Mouse (Mus musculus): ENCODE measurements around the gene Acsbg1. TPM values are rescaled to one million over a fixed set of nuclear protein-coding genes. Genes with fewer than 3 reads are reported as not detected.
"Not testable (repeated sequence)": the region's sequence is repeated elsewhere in the genome, so short reads cannot be mapped to it uniquely, and the experiment has no call there.

The Acsbg1 gene
- polyA plus RNA-seq, 1 experiment from 2014 or later = 0.36 TPM

- 90% methylated on average over 4 of the region's 4 CpGs for WGBS (ENCODE audit: insufficient replicate concordance)
- not testable (repeated sequence) for H3K27ac ChIP-seq (ENCODE audit: low read depth, low read length); H3K4me2 ChIP-seq; H3K9me3 ChIP-seq (replicated peaks; ENCODE audit: control insufficient read depth, low read length); ATAC-seq (replicated peaks; ENCODE audit: insufficient number of reproducible peaks, low FRiP score, low TSS enrichment); H3K9ac ChIP-seq (ENCODE audit: low read depth, low read length); H3K27me3 ChIP-seq (ENCODE audit: control insufficient read depth, insufficient read depth, low read length); H3K4me3 ChIP-seq (ENCODE audit: low read depth, low read length)
- peaks cover 31% of the 10 kb centered on the region for H3K36me3 ChIP-seq (ENCODE audit: control insufficient read depth, insufficient read depth, low read length)
- peaks cover 15% of the 10 kb centered on the region; the same call in 1 of the 2 replicates for H3K4me1 ChIP-seq (ENCODE audit: control insufficient read depth, insufficient read depth, low read length)
Measured at GRCm38 (mm10) chr9:54593652-54594051, 68.0 kb downstream of the Acsbg1 start.

- Histone ChIP-seq H3K4me3 (ENCODE audit: low read depth, low read length) (peak overlapping the region; percentile 98), H3K9ac (ENCODE audit: low read depth, low read length) (peak overlapping the region; percentile 96), H3K4me2 (peak overlapping the region; percentile 75), H3K27ac (ENCODE audit: low read depth, low read length) (no peak overlapping the region), H3K27me3 (ENCODE audit: control insufficient read depth, insufficient read depth, low read length) (no peaks in the 10 kb centered on the region), H3K36me3 (ENCODE audit: control insufficient read depth, insufficient read depth, low read length) (peaks cover 8% of the 10 kb centered on the region), H3K9me3 (replicated peaks; ENCODE audit: control insufficient read depth, low read length) (no peaks in the 10 kb centered on the region), H3K4me1 (ENCODE audit: control insufficient read depth, insufficient read depth, low read length) (peaks cover 11% of the 10 kb centered on the region)
- WGBS (ENCODE audit: insufficient replicate concordance) = 60% methylated on average over 4 of the region's 4 CpGs
- ATAC-seq (replicated peaks; ENCODE audit: insufficient number of reproducible peaks, low FRiP score, low TSS enrichment) = no peak
Measured at GRCm38 (mm10) chr9:54587863-54588262, 73.8 kb downstream of the Acsbg1 start.

- H3K9ac ChIP-seq (ENCODE audit: low read depth, low read length) = peak within 1 kb of the TSS; percentile 96
- peaks cover 4% of the 10 kb centered on the region for H3K36me3 ChIP-seq (ENCODE audit: control insufficient read depth, insufficient read depth, low read length)
- under 1% methylated on average over 59 of the region's 73 CpGs for WGBS (ENCODE audit: insufficient replicate concordance)
- peak; percentile 99 for ATAC-seq (replicated peaks; ENCODE audit: insufficient number of reproducible peaks, low FRiP score, low TSS enrichment)
- peak within 1 kb of the TSS; percentile 76 for H3K27ac ChIP-seq (ENCODE audit: low read depth, low read length)
- H3K4me3 ChIP-seq (ENCODE audit: low read depth, low read length) = peak within 1 kb of the TSS; percentile 98
- peak within 1 kb of the TSS; percentile 75 for H3K4me2 ChIP-seq
- H3K9me3 ChIP-seq (replicated peaks; ENCODE audit: control insufficient read depth, low read length) = no peaks in the 10 kb centered on the region
- peaks cover 11% of the 10 kb centered on the region for H3K4me1 ChIP-seq (ENCODE audit: control insufficient read depth, insufficient read depth, low read length)
- H3K27me3 ChIP-seq (ENCODE audit: control insufficient read depth, insufficient read depth, low read length) = no peaks in the 10 kb centered on the region
Measured at GRCm38 (mm10) chr9:54586199-54587061, 75.2 kb downstream of the Acsbg1 start, which contains the start of gene Idh3a. Idh3a (plus strand) TSS chr9:54586334.

GRCm38 (mm10) chr9:54585839-54586198 is 75.9 kb downstream of the Acsbg1 start:
- H3K4me1 ChIP-seq (ENCODE audit: control insufficient read depth, insufficient read depth, low read length) = peaks cover 11% of the 10 kb centered on the region
- no peak for ATAC-seq (replicated peaks; ENCODE audit: insufficient number of reproducible peaks, low FRiP score, low TSS enrichment)
- peaks cover 3% of the 10 kb centered on the region for H3K36me3 ChIP-seq (ENCODE audit: control insufficient read depth, insufficient read depth, low read length)
- peak overlapping the region; percentile 69 for H3K4me2 ChIP-seq
- peak overlapping the region; percentile 98 for H3K4me3 ChIP-seq (ENCODE audit: low read depth, low read length)
- no peak overlapping the region for H3K27ac ChIP-seq (ENCODE audit: low read depth, low read length)
- no peaks in the 10 kb centered on the region for H3K27me3 ChIP-seq (ENCODE audit: control insufficient read depth, insufficient read depth, low read length)
- H3K9ac ChIP-seq (ENCODE audit: low read depth, low read length) = peak overlapping the region; percentile 61
- no peaks in the 10 kb centered on the region for H3K9me3 ChIP-seq (replicated peaks; ENCODE audit: control insufficient read depth, low read length)
- 34% methylated on average over 5 of the region's 5 CpGs for WGBS (ENCODE audit: insufficient replicate concordance)

- H3K4me3 ChIP-seq (ENCODE audit: low read depth, low read length); H3K36me3 ChIP-seq (ENCODE audit: control insufficient read depth, insufficient read depth, low read length); H3K27me3 ChIP-seq (ENCODE audit: control insufficient read depth, insufficient read depth, low read length); H3K27ac ChIP-seq (ENCODE audit: low read depth, low read length); H3K9me3 ChIP-seq (replicated peaks; ENCODE audit: control insufficient read depth, low read length); H3K4me2 ChIP-seq; ATAC-seq (replicated peaks; ENCODE audit: insufficient number of reproducible peaks, low FRiP score, low TSS enrichment); H3K9ac ChIP-seq (ENCODE audit: low read depth, low read length): not testable (repeated sequence)
- peaks cover 11% of the 10 kb centered on the region for H3K4me1 ChIP-seq (ENCODE audit: control insufficient read depth, insufficient read depth, low read length)
- 76% methylated on average over 2 of the region's 2 CpGs for WGBS (ENCODE audit: insufficient replicate concordance)
Measured at GRCm38 (mm10) chr9:54584127-54584526, 77.5 kb downstream of the Acsbg1 start.

- H3K27me3 ChIP-seq (ENCODE audit: control insufficient read depth, insufficient read depth, low read length) = no peaks in the 10 kb centered on the region
- H3K4me3 ChIP-seq (ENCODE audit: low read depth, low read length) = no peak overlapping the region
- no peak overlapping the region for H3K9ac ChIP-seq (ENCODE audit: low read depth, low read length)
- H3K27ac ChIP-seq (ENCODE audit: low read depth, low read length) = no peak overlapping the region
- no peaks in the 10 kb centered on the region for H3K36me3 ChIP-seq (ENCODE audit: control insufficient read depth, insufficient read depth, low read length)
- H3K4me2 ChIP-seq = no peak overlapping the region
- no peak for ATAC-seq (replicated peaks; ENCODE audit: insufficient number of reproducible peaks, low FRiP score, low TSS enrichment)
- peaks cover 11% of the 10 kb centered on the region for H3K4me1 ChIP-seq (ENCODE audit: control insufficient read depth, insufficient read depth, low read length)
- WGBS (ENCODE audit: insufficient replicate concordance) = 26% methylated on average over 1 of the region's 1 CpGs
- no peaks in the 10 kb centered on the region for H3K9me3 ChIP-seq (replicated peaks; ENCODE audit: control insufficient read depth, low read length)
Measured at GRCm38 (mm10) chr9:54583712-54584111, 78.0 kb downstream of the Acsbg1 start.

GRCm38 (mm10) chr9:54571130-54571839 is 90.4 kb downstream of the Acsbg1 start:
- no peak overlapping the region for H3K4me3 ChIP-seq (ENCODE audit: low read depth, low read length)
- 69% methylated on average over 9 of the region's 9 CpGs for WGBS (ENCODE audit: insufficient replicate concordance)
- H3K4me2 ChIP-seq = no peak overlapping the region
- H3K9me3 ChIP-seq (replicated peaks; ENCODE audit: control insufficient read depth, low read length) = no peaks in the 10 kb centered on the region
- H3K27me3 ChIP-seq (ENCODE audit: control insufficient read depth, insufficient read depth, low read length) = no peaks in the 10 kb centered on the region
- no peak overlapping the region for H3K9ac ChIP-seq (ENCODE audit: low read depth, low read length)
- no peak overlapping the region for H3K27ac ChIP-seq (ENCODE audit: low read depth, low read length)
- no peaks in the 10 kb centered on the region for H3K4me1 ChIP-seq (ENCODE audit: control insufficient read depth, insufficient read depth, low read length)
- ATAC-seq (replicated peaks; ENCODE audit: insufficient number of reproducible peaks, low FRiP score, low TSS enrichment) = no peak
- no peaks in the 10 kb centered on the region for H3K36me3 ChIP-seq (ENCODE audit: control insufficient read depth, insufficient read depth, low read length)

GRCm38 (mm10) chr9:54568732-54569131 is 92.9 kb downstream of the Acsbg1 start:
- 34% methylated on average over 2 of the region's 2 CpGs for WGBS (ENCODE audit: insufficient replicate concordance)
- H3K27ac ChIP-seq (ENCODE audit: low read depth, low read length) = no peak overlapping the region
- H3K9ac ChIP-seq (ENCODE audit: low read depth, low read length) = no peak overlapping the region
- H3K4me2 ChIP-seq = no peak overlapping the region
- ATAC-seq (replicated peaks; ENCODE audit: insufficient number of reproducible peaks, low FRiP score, low TSS enrichment) = no peak
- H3K36me3 ChIP-seq (ENCODE audit: control insufficient read depth, insufficient read depth, low read length) = no peaks in the 10 kb centered on the region
- H3K4me1 ChIP-seq (ENCODE audit: control insufficient read depth, insufficient read depth, low read length) = no peaks in the 10 kb centered on the region
- no peak overlapping the region for H3K4me3 ChIP-seq (ENCODE audit: low read depth, low read length)
- H3K9me3 ChIP-seq (replicated peaks; ENCODE audit: control insufficient read depth, low read length) = no peaks in the 10 kb centered on the region
- no peaks in the 10 kb centered on the region for H3K27me3 ChIP-seq (ENCODE audit: control insufficient read depth, insufficient read depth, low read length)

Data from heart, embryonic 11.5 days (tissue).